Mouse (Mus musculus) lung, embryonic 14.5 days (tissue): ENCODE results near the gene Brf1. TPM values are rescaled to one million over a fixed set of nuclear protein-coding genes. Genes with fewer than 3 reads are reported as not detected.

Source experiments
- ATAC-seq: fragments of 200-750 bp; cut with Nextera tagmentation; 2 replicates; pipeline ENCODE4 v1.8.0; 2017; ENCODE audit warnings: mild to moderate bottlenecking, moderate TSS enrichment, moderate library complexity; ENCODE audit not compliant: insufficient read depth
- DNase-seq: peaks from one replicate; pipeline ENCODE4 v3.0.0-alpha.2; 2015
- H3K27ac ChIP-seq: fragments of 300-500 bp; sonication (generic); 2 replicates; pipeline ENCODE4 v1.5.1; 2014; ENCODE audit warnings: low read depth, mild to moderate bottlenecking, moderate library complexity
- H3K27me3 ChIP-seq: fragments of 300-500 bp; sonication (generic); 2 replicates; pipeline ENCODE4 v1.6.1; 2014; ENCODE audit warnings: low read length, control low read depth; ENCODE audit not compliant: insufficient read depth
- H3K36me3 ChIP-seq: fragments of 300-500 bp; sonication (generic); 2 replicates; pipeline ENCODE4 v1.6.1; 2014; ENCODE audit warnings: control low read depth; ENCODE audit not compliant: insufficient read depth
- H3K4me1 ChIP-seq: fragments of 300-500 bp; sonication (generic); 2 replicates; pipeline ENCODE4 v1.6.1; 2014; ENCODE audit warnings: antibody characterized with exemption, control low read depth; ENCODE audit not compliant: insufficient read depth
- H3K4me2 ChIP-seq: fragments of 300-500 bp; sonication (generic); 2 replicates; pipeline ENCODE4 v1.6.1; 2014; ENCODE audit warnings: mild to moderate bottlenecking
- H3K4me3 ChIP-seq: fragments of 300-500 bp; sonication (generic); 2 replicates; pipeline ENCODE4 v1.5.1; 2014; ENCODE audit warnings: low read depth, low read length
- H3K9ac ChIP-seq: fragments of 300-500 bp; sonication (generic); 2 replicates; pipeline ENCODE4 v1.6.1; 2014
- H3K9me3 ChIP-seq: fragments of 300-500 bp; sonication (generic); 2 replicates; pipeline ENCODE4 v1.6.1; 2016; ENCODE audit warnings: low read depth, low read length, control low read depth
- CTCF ChIP-seq: IDR thresholded peaks from 2 replicates; pipeline ENCODE4 v1.5.1; 2016; ENCODE audit warnings: antibody characterized with exemption, low read depth
- WGBS: fragments of 180-500 bp; shearing (Covaris S2); extraction: QIAGEN DNeasy Blood & Tissue Kit; methylation state at CpG from one replicate; pipeline ENCODE4 v1.1.7; 2014; 5-methylcytosine and 5-hydroxymethylcytosine counted together
- polyA plus RNA-seq: library from polyadenylated mRNA; unstranded; fragments of >200 nt; fragmentation: Nextera tagmentation; extraction: Ambion mirVana; gene quantifications from 2 replicates; pipeline ENCODE4 v1.2.1, GENCODE M21; 2014

Gene Brf1
- polyA plus RNA-seq, 1 experiment from 2014 or later = 65.9 TPM

DNA sequence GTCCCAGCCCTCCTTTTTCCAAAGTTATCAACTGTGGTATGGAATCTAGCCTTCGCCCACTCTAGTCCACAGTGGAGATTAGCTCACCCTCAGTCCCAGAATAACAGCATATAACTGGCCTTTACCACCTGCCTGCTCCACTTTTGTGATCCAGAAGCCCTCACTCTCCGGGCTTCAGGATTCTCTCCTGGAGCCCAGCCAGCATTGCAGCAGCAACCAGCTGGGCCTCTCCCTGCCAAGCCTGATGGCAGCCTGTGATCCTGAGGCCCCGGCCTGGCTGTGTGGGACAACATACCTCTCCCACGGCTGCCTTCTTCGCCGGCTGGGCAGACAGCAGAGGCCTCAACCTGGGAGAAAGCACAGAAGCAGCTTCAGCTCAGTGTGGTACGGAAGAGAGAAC, 39.1 kb downstream of the Brf1 start:
- TF ChIP-seq CTCF = no peak
- no peak for ATAC-seq
- peaks cover 78% of the 10 kb centered on the region for H3K36me3 ChIP-seq
- DNase-seq = no peak
- 0 out of 2 replicates have a peak overlapping the region, but pooled peaks have one; percentile 3 for H3K27ac ChIP-seq
- no peaks in the 10 kb centered on the region for H3K9me3 ChIP-seq
- H3K4me1 ChIP-seq = no peaks in the 10 kb centered on the region
- no peak overlapping the region for H3K4me2 ChIP-seq
- no peak overlapping the region for H3K9ac ChIP-seq
- no peaks in the 10 kb centered on the region for H3K27me3 ChIP-seq
- H3K4me3 ChIP-seq = no peak overlapping the region
- 76% methylated on average over 7 of the region's 7 CpGs for WGBS

DNA sequence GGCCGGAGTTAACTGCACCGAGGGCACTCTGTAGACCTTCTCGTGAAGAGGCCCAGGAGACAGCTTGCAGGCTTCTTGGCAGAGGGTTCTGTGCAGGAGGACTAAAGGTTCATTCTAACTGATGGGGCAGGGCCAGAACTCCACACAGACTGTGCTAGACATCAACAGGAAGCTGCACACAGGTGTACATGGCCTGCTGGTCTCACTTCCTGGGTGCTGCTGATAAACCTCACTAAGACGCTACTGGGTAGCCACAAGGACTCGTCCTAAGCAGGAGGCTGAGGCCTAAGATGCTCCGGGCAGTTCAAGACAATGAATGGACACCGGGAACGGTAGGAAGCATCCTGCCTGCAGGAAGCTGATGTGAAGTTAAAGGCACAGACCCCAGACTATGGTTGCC, 41.1 kb downstream of the Brf1 start:
- no peak overlapping the region for H3K27ac ChIP-seq
- H3K9ac ChIP-seq = no peak overlapping the region
- no peak overlapping the region for H3K4me2 ChIP-seq
- H3K36me3 ChIP-seq = peaks cover 58% of the 10 kb centered on the region
- 80% methylated on average over 8 of the region's 8 CpGs for WGBS
- H3K9me3 ChIP-seq = no peaks in the 10 kb centered on the region
- H3K4me3 ChIP-seq = no peak overlapping the region
- H3K4me1 ChIP-seq = no peaks in the 10 kb centered on the region
- TF ChIP-seq CTCF = no peak
- ATAC-seq (no peak), DNase-seq (no peak)
- no peaks in the 10 kb centered on the region for H3K27me3 ChIP-seq

DNA sequence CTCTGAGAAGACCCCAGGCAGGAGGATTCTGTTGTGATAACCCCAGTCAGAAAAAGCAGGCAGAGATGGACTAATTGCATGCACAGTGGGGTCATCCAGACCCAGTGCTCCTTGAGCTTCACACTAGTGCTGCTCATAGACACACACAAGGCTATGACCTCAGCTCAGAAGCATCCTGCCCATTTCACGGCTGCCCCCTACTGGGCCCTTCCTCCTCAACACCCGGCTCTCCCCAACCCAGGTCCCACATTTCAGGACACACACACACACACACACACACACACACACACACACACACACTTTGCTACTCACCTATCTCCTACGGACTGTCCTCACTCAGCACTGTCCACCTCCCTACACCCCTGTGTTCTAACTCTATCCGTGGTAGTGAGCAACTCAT, 42.2 kb downstream of the Brf1 start:
- peak; percentile 67 for DNase-seq
- peak; percentile 47 for ATAC-seq
- 34% methylated on average over 4 of the region's 4 CpGs for WGBS

DNA sequence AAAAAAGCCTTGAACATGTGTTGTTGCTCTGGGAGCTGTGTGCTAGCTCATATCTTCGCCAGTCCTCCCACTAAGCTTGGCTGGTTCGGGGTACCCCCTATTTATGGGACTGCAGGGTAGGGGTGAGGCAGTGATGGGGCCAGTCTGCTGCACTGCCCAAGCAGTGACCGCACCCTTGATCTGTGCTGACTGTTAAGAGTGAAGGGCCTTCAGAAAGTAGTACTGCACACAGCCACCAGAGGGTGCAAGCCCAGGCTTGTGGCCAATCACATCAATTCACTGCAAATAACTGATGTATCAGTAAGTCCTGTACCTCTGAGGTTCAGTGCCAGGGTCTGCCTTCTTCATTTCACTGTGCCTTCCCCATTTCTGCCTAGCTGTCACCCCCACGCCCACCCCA, 44.7 kb downstream of the Brf1 start:
- H3K27me3 ChIP-seq = no peaks in the 10 kb centered on the region
- ATAC-seq (peak; percentile 46; the same call in 1 of the 2 replicates), DNase-seq (peak; percentile 84)
- 39% methylated on average over 4 of the region's 4 CpGs for WGBS
- no peak overlapping the region for H3K4me3 ChIP-seq
- no peaks in the 10 kb centered on the region for H3K9me3 ChIP-seq
- H3K9ac ChIP-seq = no peak overlapping the region
- no peak overlapping the region for H3K27ac ChIP-seq
- H3K4me1 ChIP-seq = peaks cover 1% of the 10 kb centered on the region; the same call in 1 of the 2 replicates
- TF ChIP-seq CTCF = peak; percentile 90
- H3K36me3 ChIP-seq = peaks cover 22% of the 10 kb centered on the region
- H3K4me2 ChIP-seq = no peak overlapping the region

More for the DNA sequence above, 42.2 kb downstream of the Brf1 start:
- H3K9me3 ChIP-seq = no peaks in the 10 kb centered on the region
- no peak overlapping the region for H3K4me3 ChIP-seq
- H3K9ac ChIP-seq = no peak overlapping the region
- H3K27ac ChIP-seq = no peak overlapping the region
- H3K4me2 ChIP-seq = no peak overlapping the region
- H3K27me3 ChIP-seq = no peaks in the 10 kb centered on the region
- peak; percentile 72 for TF ChIP-seq CTCF
- H3K4me1 ChIP-seq = no peaks in the 10 kb centered on the region
- peaks cover 47% of the 10 kb centered on the region for H3K36me3 ChIP-seq

DNA sequence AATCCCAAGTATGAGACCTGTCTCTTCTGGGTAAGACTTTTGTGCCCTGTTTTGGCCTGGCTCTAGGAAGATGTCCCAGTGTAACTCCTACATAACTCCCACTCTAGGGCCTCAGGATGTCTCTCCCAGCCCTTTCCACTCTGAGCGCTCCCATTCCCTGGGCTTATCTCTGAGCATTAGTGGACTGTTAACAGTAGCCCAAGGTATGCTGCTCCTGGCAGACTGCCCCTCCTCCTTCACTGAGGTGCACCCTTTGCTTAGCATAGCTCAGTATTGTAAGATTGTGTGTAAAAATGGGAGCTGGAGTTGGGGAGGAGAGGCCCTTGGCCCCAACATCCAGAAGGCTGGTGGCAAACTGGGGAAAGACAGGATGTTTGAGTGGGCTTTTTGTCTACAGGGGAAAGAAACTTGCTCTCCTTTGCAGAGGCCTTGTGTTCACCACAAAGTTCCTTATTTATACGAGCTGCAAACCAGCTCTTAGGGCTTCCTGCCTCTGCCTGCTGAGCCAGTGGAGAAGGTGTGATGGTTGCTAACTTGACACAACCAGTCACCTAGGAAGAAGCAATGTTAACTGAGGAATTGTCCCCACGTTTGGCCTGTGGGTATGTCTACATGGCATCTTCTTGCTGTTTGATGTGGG, 47.5 kb downstream of the Brf1 start:
- no peak overlapping the region for H3K9ac ChIP-seq
- H3K4me3 ChIP-seq = no peak overlapping the region
- DNase-seq = no peak
- peaks cover 6% of the 10 kb centered on the region; the same call in 1 of the 2 replicates for H3K36me3 ChIP-seq
- no peak overlapping the region for H3K4me2 ChIP-seq
- H3K9me3 ChIP-seq = no peaks in the 10 kb centered on the region
- WGBS = 65% methylated on average over 3 of the region's 3 CpGs
- no peak overlapping the region for H3K27ac ChIP-seq
- H3K27me3 ChIP-seq = no peaks in the 10 kb centered on the region
- H3K4me1 ChIP-seq = peaks cover 11% of the 10 kb centered on the region; the same call in 1 of the 2 replicates
- no peak for ATAC-seq
- no peak for TF ChIP-seq CTCF

- Histone ChIP-seq H3K9me3 (no peaks in the 10 kb centered on the region), H3K9ac (no peak overlapping the region), H3K27ac (no peak overlapping the region)
Measured at GRCm38 (mm10) chr12:112952433-112952832, 48.1 kb downstream of the Brf1 start.

GRCm38 (mm10) chr12:112951150-112951842, 49.2 kb downstream of the Brf1 start:
- 15% methylated on average over 7 of the region's 7 CpGs for WGBS
- no peak for DNase-seq

More at GRCm38 (mm10) chr12:112952433-112952832, 48.1 kb downstream of the Brf1 start:
- Histone ChIP-seq H3K36me3 (peaks cover 2% of the 10 kb centered on the region; the same call in 1 of the 2 replicates), H3K4me1 (peaks cover 11% of the 10 kb centered on the region; the same call in 1 of the 2 replicates), H3K27me3 (no peaks in the 10 kb centered on the region), H3K4me3 (no peak overlapping the region), H3K4me2 (no peak overlapping the region)
- no peak for TF ChIP-seq CTCF
- 57% methylated on average over 8 of the region's 8 CpGs for WGBS
- ATAC-seq (no peak), DNase-seq (peak; percentile 40)

More at GRCm38 (mm10) chr12:112951150-112951842, 49.2 kb downstream of the Brf1 start:
- no peaks in the 10 kb centered on the region for H3K36me3 ChIP-seq
- TF ChIP-seq CTCF = no peak
- no peak overlapping the region for H3K4me3 ChIP-seq
- ATAC-seq = no peak
- H3K27me3 ChIP-seq = no peaks in the 10 kb centered on the region
- peak overlapping the region; percentile 81 for H3K4me2 ChIP-seq
- no peaks in the 10 kb centered on the region for H3K9me3 ChIP-seq
- peaks cover 11% of the 10 kb centered on the region; the same call in 1 of the 2 replicates for H3K4me1 ChIP-seq
- H3K27ac ChIP-seq = peak overlapping the region; percentile 61; the same call in 1 of the 2 replicates
- peak overlapping the region; percentile 21; the same call in 1 of the 2 replicates for H3K9ac ChIP-seq
